Mouse (Mus musculus): ENCODE measurements around the gene Cds1. TPM values are rescaled to one million over a fixed set of nuclear protein-coding genes. Genes with fewer than 3 reads are reported as not detected.

The Cds1 gene
- 3.0 and 3.7 TPM in 2 replicates for polyA plus RNA-seq (2015; fragmentation: Nextera tagmentation; extraction: Ambion mirVana)

DNA sequence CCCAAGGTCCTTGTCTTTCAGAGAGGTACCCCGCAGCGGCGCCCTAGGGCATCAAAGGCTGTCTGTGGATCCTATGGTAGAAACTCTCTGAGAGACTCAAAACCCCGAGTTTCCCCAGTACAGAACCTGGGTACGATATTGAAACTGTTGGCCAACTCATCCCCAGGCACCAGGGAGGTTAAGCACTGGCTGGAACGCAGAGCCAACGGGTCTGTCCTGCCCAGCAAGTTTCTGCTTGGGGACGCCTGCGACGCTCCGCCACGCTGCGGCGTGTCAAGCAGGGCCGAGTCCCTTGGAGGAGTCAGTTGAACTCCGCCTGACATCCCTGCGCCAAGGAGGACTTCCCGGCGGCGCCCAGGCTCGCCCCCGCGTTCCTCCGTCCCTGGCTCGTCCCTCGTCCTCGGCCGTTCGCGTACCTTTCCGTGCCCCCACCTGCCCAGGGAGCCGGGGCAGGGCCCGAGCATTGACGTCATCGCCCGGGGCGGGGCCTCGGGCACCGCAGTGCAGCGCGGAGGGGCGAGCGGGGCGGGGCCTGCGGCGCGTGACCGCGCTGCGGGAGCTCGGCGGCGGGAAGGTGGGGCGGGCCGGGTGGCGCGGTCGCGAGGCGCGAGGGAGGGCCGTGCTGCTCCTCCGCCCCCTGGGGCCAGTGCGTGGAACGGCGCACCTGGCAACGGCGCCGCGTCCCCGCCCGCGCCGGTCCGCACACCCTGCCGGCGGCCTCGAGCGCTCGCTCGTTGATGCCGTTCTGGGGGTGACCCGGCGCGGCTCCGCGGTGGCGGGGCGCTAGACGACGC lies at the start of gene Cds1:
Gene Cds1, plus strand, starts transcription at position 577 of the 794 bp plus-strand sequence.
- ATAC-seq: peak; percentile 90
- no peak within 1 kb of the TSS for H3K27ac ChIP-seq
- WGBS: under 1% methylated on average over 89 of the region's 91 CpGs

DNA sequence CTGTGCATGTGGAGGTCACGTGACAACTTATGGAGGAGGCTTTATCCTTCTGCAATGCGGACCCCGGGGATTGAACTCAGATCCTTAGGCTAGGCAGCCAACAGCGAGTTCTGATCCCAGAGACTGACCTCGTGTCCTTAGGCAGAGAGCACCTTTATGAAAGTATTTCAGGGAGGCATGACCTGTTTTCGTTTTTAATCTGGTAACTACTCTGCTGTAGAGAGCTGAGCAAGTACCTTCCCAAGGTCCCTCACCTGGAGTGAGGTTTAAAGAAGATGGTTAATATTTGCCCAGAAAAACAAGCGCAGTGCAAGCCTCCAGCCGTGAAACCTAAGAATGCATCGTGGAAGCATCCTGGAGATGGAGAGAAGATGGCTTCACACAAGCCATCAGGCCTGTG lies 40.7 kb upstream of the Cds1 start:
- H3K27ac ChIP-seq: no peak overlapping the region
- H3K9me3 ChIP-seq: no peaks in the 10 kb centered on the region
- no peaks in the 10 kb centered on the region for H3K4me1 ChIP-seq (replicated peaks)
- no peak overlapping the region for H3K4me3 ChIP-seq (replicated peaks)
- H3K27me3 ChIP-seq: no peaks in the 10 kb centered on the region
- ATAC-seq: no peak
- no peak overlapping the region for H3K4me2 ChIP-seq (replicated peaks)
- no peaks in the 10 kb centered on the region for H3K36me3 ChIP-seq
- no peak overlapping the region for H3K9ac ChIP-seq (replicated peaks)
- whole genome bisulfite sequencing: 89% methylated on average over 9 of the region's 9 CpGs

More for the DNA sequence above, at the start of gene Cds1:
- Histone ChIP-seq H3K36me3 (no peaks in the 10 kb centered on the region), H3K9ac (replicated peaks) (peak within 1 kb of the TSS; percentile 73), H3K4me3 (replicated peaks) (peak within 1 kb of the TSS; percentile 73), H3K4me2 (replicated peaks) (peak within 1 kb of the TSS; percentile 99), H3K9me3 (no peaks in the 10 kb centered on the region), H3K4me1 (replicated peaks) (peaks cover 10% of the 10 kb centered on the region), H3K27me3 (peaks cover 84% of the 10 kb centered on the region)

DNA sequence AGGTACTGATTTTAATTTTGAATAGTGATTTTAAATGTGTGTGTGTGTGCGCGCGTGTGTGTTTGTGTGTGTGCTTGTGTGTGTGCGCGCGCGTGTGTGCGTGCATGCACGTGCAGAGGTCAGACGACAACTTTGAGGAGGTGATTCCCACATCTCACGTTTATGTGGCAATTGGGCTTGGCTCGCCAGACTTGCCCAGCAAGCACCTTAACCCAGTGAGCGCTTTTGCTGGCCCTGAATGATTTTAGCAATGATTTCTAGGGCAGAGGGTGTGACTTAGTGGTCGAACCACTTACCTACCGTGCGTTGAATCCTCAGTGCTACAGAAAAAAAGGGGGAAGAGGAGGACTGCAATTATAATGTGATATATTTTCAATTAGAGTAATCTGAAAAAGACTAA lies 40.2 kb upstream of the Cds1 start:
- no peaks in the 10 kb centered on the region for H3K27me3 ChIP-seq
- H3K4me3 ChIP-seq (replicated peaks): no peak overlapping the region
- no peaks in the 10 kb centered on the region for H3K36me3 ChIP-seq
- H3K4me1 ChIP-seq (replicated peaks): no peaks in the 10 kb centered on the region
- H3K9me3 ChIP-seq: no peaks in the 10 kb centered on the region
- no peak for ATAC-seq
- WGBS: 91% methylated on average over 16 of the region's 16 CpGs
- no peak overlapping the region for H3K4me2 ChIP-seq (replicated peaks)
- H3K9ac ChIP-seq (replicated peaks): no peak overlapping the region
- no peak overlapping the region for H3K27ac ChIP-seq

DNA sequence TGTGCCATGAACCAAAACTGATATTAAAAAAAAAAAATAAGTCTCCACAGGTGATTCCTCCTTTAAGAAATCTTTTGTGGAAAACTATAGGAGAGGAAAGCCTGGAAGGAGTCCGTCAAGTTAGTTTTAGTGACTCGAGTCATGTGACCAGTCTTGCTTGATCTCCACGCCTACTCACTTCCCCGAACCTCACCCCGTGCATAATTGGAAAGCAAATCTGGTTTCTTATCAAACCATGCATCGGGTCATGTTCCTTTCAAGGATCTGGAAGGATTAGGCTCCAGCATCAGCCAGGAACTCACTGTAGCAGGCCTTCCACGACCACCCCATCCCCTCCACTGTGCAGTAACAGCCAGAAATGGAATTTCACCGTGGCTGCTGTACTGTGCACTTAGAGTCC lies 39.2 kb upstream of the Cds1 start:
- H3K27ac ChIP-seq: no peak overlapping the region
- H3K4me1 ChIP-seq (replicated peaks): no peaks in the 10 kb centered on the region
- H3K4me2 ChIP-seq (replicated peaks): no peak overlapping the region
- no peaks in the 10 kb centered on the region for H3K36me3 ChIP-seq
- no peaks in the 10 kb centered on the region for H3K9me3 ChIP-seq
- 81% methylated on average over 8 of the region's 8 CpGs for WGBS
- no peak overlapping the region for H3K4me3 ChIP-seq (replicated peaks)
- no peak overlapping the region for H3K9ac ChIP-seq (replicated peaks)
- H3K27me3 ChIP-seq: no peaks in the 10 kb centered on the region
- no peak for ATAC-seq

DNA sequence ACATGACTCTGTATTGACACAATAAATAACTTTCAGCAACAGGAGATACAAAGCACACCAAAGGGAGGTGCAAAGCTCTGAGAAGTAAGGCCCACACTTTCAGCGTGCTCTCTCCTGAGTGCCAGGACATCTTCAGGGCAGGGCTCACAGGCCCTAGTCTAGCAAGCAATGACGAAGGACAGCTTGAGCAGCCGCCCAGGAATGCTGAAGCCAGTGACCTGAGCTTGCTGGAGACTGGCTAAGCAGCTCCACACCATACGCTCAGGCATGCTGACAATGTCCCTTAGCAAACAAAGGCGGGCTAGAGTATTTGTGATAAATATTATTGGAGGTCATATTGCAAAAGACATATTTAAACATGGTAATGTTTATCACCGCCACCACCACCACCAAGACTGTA lies 38.6 kb upstream of the Cds1 start:
- 93% methylated on average over 6 of the region's 6 CpGs for WGBS
- Histone ChIP-seq H3K27me3 (no peaks in the 10 kb centered on the region), H3K36me3 (no peaks in the 10 kb centered on the region), H3K9ac (replicated peaks) (no peak overlapping the region), H3K27ac (no peak overlapping the region), H3K4me2 (replicated peaks) (no peak overlapping the region), H3K9me3 (no peaks in the 10 kb centered on the region), H3K4me3 (replicated peaks) (no peak overlapping the region), H3K4me1 (replicated peaks) (no peaks in the 10 kb centered on the region)
- ATAC-seq: no peak

DNA sequence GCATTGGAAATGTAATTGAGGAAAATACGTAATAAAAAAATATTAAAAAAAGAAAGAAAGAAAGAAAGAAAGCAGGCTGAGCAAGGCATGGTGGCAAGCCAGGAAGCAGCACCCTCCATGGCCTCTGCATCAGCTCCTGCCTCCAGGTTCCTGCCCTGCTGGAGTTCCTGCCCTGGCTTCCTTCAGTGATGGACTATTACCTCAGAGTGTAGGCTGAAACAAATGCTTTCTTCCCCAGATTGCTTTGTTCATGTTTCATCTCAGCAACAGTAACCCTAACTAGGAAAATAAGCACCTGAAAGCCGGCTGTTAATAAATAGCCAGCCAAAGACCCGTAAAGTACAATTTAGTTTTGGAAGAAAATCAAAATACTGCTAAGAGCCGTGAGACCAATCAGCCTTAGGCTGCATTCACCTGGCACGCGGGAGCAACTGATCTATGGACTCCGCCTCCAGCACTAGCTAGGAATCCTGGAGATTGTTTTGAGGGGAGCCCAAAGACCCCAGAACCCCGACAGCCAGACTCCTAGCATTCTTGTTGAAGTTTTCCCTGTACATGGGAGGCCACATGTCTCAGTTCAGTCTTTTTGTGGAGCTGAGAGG lies 36.5 kb upstream of the Cds1 start:
- 77% methylated on average over 8 of the region's 8 CpGs for WGBS
- Histone ChIP-seq H3K27ac (no peak overlapping the region), H3K27me3 (no peaks in the 10 kb centered on the region), H3K9ac (replicated peaks) (no peak overlapping the region), H3K36me3 (no peaks in the 10 kb centered on the region), H3K9me3 (no peaks in the 10 kb centered on the region), H3K4me2 (replicated peaks) (no peak overlapping the region), H3K4me1 (replicated peaks) (no peaks in the 10 kb centered on the region), H3K4me3 (replicated peaks) (no peak overlapping the region)
- no peak for ATAC-seq

DNA sequence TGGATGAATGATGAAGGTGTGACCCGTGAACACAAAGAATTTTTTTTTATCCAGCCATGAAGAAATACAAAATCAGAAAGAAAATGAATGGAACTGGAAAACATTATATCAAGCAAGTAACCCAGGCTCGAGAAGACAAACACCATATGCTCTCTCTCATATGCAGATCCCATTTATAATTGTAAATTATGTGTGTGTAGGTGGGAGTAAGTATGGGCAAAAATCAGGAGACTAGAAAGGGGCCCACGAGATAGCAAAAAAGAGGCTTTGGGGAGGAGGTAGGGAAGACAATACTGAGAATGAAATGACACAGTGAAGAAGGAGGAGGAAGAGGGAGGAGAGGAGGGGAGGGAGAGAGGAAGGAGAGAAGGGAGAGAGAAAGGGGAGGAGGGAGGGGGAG lies 27.6 kb upstream of the Cds1 start:
- no peak for ATAC-seq
- H3K9ac ChIP-seq (replicated peaks): no peak overlapping the region
- no peak overlapping the region for H3K4me3 ChIP-seq (replicated peaks)
- no peaks in the 10 kb centered on the region for H3K36me3 ChIP-seq
- H3K4me2 ChIP-seq (replicated peaks): no peak overlapping the region
- no peaks in the 10 kb centered on the region for H3K27me3 ChIP-seq
- WGBS: 71% methylated on average over 3 of the region's 3 CpGs
- H3K4me1 ChIP-seq (replicated peaks): no peaks in the 10 kb centered on the region
- H3K9me3 ChIP-seq: no peaks in the 10 kb centered on the region
- H3K27ac ChIP-seq: no peak overlapping the region

DNA sequence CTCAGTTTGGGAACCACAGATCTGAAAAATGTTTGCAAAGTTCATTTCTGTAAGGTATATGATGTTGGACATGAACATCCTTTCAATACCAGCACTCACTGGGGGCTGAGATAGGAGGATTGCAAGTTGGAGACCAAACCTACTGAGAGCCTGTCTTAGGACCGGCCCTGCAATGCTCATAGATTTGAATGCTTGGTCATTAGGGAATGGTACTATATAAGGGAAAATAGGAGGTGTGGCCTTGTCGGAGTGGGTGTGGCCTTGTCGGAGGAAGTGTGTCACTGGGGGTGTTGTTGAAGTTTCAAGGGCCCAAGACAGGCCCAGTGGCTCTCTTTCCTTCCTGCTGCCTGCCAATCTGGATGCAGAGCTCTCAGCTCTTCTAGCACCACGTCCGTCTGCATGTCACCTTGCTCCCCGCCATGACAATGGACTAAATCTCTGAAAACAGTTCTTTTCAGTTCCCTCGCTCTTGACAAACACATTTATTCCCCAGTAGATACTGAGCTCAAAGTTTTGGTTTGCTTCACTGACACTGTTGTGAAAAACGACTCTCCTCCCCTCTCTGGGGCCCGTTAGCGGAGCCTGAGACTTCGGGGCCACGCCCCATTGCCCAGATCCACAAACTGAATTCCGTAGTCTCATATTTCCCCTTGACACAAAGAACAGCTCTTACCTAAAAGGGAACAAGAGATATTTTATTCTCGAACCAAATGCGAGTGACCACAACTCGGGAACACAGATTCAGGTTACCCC lies 24.3 kb upstream of the Cds1 start:
- no peak for ATAC-seq
- H3K9me3 ChIP-seq: no peaks in the 10 kb centered on the region
- 87% methylated on average over 16 of the region's 16 CpGs for WGBS

DNA sequence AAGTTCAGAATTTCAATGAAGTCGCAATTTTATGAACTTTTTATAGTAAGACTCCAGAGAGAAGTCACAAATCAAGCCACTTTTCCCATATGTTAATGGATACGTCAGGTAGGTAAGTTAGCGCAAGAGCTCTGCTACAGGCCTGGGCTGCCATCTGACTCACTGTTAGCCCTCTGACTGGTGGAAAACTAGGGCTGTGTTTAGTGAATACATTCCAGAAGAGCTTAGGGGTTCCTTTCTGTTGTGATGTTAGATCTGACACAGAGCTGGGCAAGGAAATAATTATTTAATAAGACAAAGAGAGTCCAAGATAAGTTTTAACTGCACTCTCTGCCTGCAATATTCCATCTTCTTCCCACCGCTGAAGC lies 23.7 kb upstream of the Cds1 start:
- Histone ChIP-seq H3K4me2 (replicated peaks) (no peak overlapping the region), H3K9ac (replicated peaks) (no peak overlapping the region), H3K4me1 (replicated peaks) (no peaks in the 10 kb centered on the region), H3K27me3 (no peaks in the 10 kb centered on the region), H3K27ac (no peak overlapping the region), H3K36me3 (no peaks in the 10 kb centered on the region), H3K4me3 (replicated peaks) (no peak overlapping the region), H3K9me3 (no peaks in the 10 kb centered on the region)
- no peak for ATAC-seq
- WGBS: 94% methylated on average over 4 of the region's 4 CpGs

More for the DNA sequence above, 24.3 kb upstream of the Cds1 start:
- H3K36me3 ChIP-seq: no peaks in the 10 kb centered on the region
- H3K4me3 ChIP-seq (replicated peaks): no peak overlapping the region
- no peaks in the 10 kb centered on the region for H3K27me3 ChIP-seq
- no peaks in the 10 kb centered on the region for H3K4me1 ChIP-seq (replicated peaks)
- no peak overlapping the region for H3K27ac ChIP-seq
- H3K9ac ChIP-seq (replicated peaks): no peak overlapping the region
- no peak overlapping the region for H3K4me2 ChIP-seq (replicated peaks)

DNA sequence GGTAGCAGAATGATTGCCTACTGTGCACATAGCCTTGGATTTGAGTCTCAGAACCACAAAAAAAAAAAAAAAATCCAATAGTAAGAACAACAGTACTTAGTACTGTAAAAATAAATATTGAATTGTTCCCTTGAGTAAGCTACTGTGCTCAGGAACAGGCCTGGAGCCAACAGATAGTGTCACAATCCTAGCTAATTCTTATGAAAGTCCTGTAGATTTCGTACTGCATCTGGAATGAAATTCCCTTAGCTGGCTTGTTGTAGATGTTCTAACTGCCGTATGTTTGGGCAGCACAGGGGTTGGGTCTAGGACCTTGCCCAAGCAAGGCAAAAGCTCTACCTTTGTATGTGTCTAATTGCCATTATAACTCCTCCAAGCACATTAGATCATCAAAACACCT lies 22.9 kb upstream of the Cds1 start:
- Histone ChIP-seq H3K9ac (replicated peaks) (no peak overlapping the region), H3K9me3 (no peaks in the 10 kb centered on the region), H3K4me1 (replicated peaks) (no peaks in the 10 kb centered on the region), H3K4me2 (replicated peaks) (no peak overlapping the region), H3K27me3 (no peaks in the 10 kb centered on the region), H3K36me3 (no peaks in the 10 kb centered on the region), H3K4me3 (replicated peaks) (no peak overlapping the region), H3K27ac (no peak overlapping the region)
- no peak for ATAC-seq
- WGBS: 90% methylated on average over 2 of the region's 2 CpGs

DNA sequence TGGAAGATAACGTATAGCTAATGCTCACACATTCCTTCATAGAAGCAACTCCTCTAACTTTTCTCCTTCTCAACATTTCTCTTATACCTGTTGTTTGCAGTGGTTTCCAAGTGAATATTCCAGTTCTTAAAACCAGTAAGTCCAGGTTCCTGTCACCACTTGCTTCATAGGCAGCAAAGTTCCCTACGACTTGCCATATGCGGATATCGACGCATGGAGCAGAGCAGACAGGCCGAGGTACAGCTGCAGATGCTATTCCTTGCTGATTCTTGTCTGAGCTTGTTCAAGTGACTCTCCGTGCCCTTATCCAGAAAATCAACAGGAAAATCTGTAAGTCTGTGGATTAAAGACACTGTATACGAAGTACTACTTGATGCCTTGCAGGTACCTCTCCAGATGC lies 22.5 kb upstream of the Cds1 start:
- Histone ChIP-seq H3K36me3 (no peaks in the 10 kb centered on the region), H3K4me1 (replicated peaks) (no peaks in the 10 kb centered on the region), H3K4me2 (replicated peaks) (no peak overlapping the region), H3K4me3 (replicated peaks) (no peak overlapping the region), H3K9ac (replicated peaks) (no peak overlapping the region), H3K9me3 (no peaks in the 10 kb centered on the region), H3K27me3 (no peaks in the 10 kb centered on the region), H3K27ac (no peak overlapping the region)
- 95% methylated on average over 8 of the region's 8 CpGs for WGBS
- ATAC-seq: no peak

DNA sequence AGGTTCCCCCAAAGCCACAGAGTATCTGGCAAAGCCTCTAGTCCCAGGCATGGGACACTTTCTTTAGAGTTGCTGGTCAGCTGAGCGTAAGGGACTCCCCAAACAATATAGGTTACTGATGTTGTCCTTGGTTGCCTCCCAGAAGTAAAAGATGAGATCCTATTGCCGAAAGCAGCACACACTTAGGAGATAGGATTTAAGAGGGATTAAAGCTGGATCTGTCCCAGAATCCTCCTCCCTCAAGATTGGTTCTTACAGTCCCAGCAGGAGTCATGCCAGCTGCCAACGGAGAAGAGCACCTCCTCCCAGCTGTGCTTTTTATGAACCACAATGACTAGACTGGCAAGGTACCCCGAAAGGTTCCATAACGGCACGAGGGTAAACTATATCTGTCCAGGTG lies 20.0 kb upstream of the Cds1 start:
- no peaks in the 10 kb centered on the region for H3K27me3 ChIP-seq
- H3K4me3 ChIP-seq (replicated peaks): no peak overlapping the region
- H3K4me2 ChIP-seq (replicated peaks): no peak overlapping the region
- 75% methylated on average over 6 of the region's 6 CpGs for WGBS
- H3K9me3 ChIP-seq: no peaks in the 10 kb centered on the region
- ATAC-seq: no peak
- H3K9ac ChIP-seq (replicated peaks): no peak overlapping the region
- H3K27ac ChIP-seq: no peak overlapping the region
- H3K36me3 ChIP-seq: no peaks in the 10 kb centered on the region
- H3K4me1 ChIP-seq (replicated peaks): no peaks in the 10 kb centered on the region
